Mouse (Mus musculus) stomach, embryonic 16.5 days (tissue): Measurements from ENCODE around the gene H1foo. TPM values are rescaled to one million over a fixed set of nuclear protein-coding genes. Genes with fewer than 3 reads are reported as not detected.

ENCODE experiments used
- ATAC-seq: fragments of 200-750 bp; cut with Nextera tagmentation; 2 replicates; pipeline ENCODE4 v1.8.0; 2017; ENCODE audit warnings: moderate number of reproducible peaks, moderate TSS enrichment; ENCODE audit not compliant: insufficient read depth, low FRiP score
- H3K27ac ChIP-seq: fragments of 300-500 bp; sonication (generic); 2 replicates; pipeline ENCODE4 v1.5.1; 2014; ENCODE audit warnings: low read length
- H3K27me3 ChIP-seq: fragments of 300-500 bp; sonication (generic); 2 replicates; pipeline ENCODE4 v1.6.1; 2014; ENCODE audit warnings: low read length, control low read depth, mixed read lengths; ENCODE audit not compliant: control insufficient read depth, insufficient read depth
- H3K36me3 ChIP-seq: fragments of 300-500 bp; sonication (generic); 2 replicates; pipeline ENCODE4 v1.6.1; 2014; ENCODE audit warnings: low read length; ENCODE audit not compliant: control insufficient read depth, insufficient read depth
- H3K4me1 ChIP-seq: fragments of 300-500 bp; sonication (generic); 2 replicates; pipeline ENCODE4 v1.6.1; 2014; ENCODE audit warnings: low read length, control low read depth, mixed read lengths; ENCODE audit not compliant: control insufficient read depth, insufficient read depth
- H3K4me2 ChIP-seq: fragments of 300-500 bp; sonication (generic); 2 replicates; pipeline ENCODE4 v1.6.1; 2014; ENCODE audit warnings: low read depth, low read length, mixed read lengths
- H3K4me3 ChIP-seq: fragments of 300-500 bp; sonication (generic); replicated peaks from 2 replicates; pipeline ENCODE4 v1.5.1; 2014; ENCODE audit warnings: mild to moderate bottlenecking, low read length
- H3K9ac ChIP-seq: fragments of 300-500 bp; sonication (generic); 2 replicates; pipeline ENCODE4 v1.6.1; 2014; ENCODE audit warnings: low read length
- H3K9me3 ChIP-seq: fragments of 300-500 bp; sonication (generic); replicated peaks from 2 replicates; pipeline ENCODE4 v1.6.1; 2016; ENCODE audit warnings: low read length, control low read depth; ENCODE audit not compliant: control insufficient read depth
- WGBS: fragments of 180-500 bp; shearing (Covaris S2); extraction: QIAGEN DNeasy Blood & Tissue Kit; methylation state at CpG from one replicate; pipeline ENCODE4 v1.1.7; 2014; 5-methylcytosine and 5-hydroxymethylcytosine counted together
- polyA plus RNA-seq: library from polyadenylated mRNA; unstranded; fragments of >200 nt; fragmentation: Nextera tagmentation; extraction: Ambion mirVana; gene quantifications from 2 replicates; pipeline ENCODE4 v1.2.1, GENCODE M21; 2015

Gene H1foo
- polyA plus RNA-seq, 1 experiment from 2014 or later: not detected

DNA sequence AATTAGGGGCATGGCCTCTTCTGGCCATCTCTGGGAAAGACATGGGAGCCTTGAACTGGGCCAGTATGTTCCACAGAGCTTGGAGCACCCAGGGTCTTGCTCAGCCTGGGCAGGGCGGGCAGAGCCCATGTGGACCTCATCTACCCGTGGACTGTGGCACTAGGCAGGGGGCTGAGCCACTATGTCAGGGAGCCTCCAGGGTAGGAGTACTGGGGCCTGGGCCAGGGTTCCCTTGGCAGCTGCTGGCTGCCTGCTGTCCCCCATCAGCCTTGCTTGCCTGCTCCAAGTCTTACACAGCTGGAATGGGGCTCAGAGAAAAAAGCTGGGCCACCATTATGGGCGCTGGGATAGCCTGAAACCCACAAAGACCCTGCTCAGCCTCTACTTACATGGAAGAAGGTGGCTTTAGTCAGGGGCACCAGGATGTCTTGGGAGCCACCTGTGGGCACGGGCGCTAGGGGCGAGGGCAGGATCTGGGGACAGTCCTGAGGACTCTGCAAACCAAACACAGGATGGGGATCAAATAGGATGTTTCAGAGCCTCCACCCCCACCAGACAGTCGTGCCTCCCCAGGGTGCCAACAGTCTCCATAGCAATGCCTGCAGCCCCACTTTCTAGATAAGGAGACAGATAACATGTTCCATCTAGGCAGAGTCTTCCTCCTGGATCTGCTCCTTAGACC lies 27.5 kb downstream of the H1foo start:
- peak overlapping the region; percentile 24; the same call in 1 of the 2 replicates for H3K9ac ChIP-seq
- H3K27me3 ChIP-seq: no peaks in the 10 kb centered on the region
- H3K4me3 ChIP-seq: no peak overlapping the region
- H3K4me1 ChIP-seq: peaks cover 16% of the 10 kb centered on the region
- ATAC-seq: no peak; the same call in 1 of the 2 replicates
- no peaks in the 10 kb centered on the region for H3K9me3 ChIP-seq
- H3K4me2 ChIP-seq: no peak overlapping the region
- H3K27ac ChIP-seq: 0 out of 2 replicates have a peak overlapping the region, but pooled peaks have one; percentile 26
- 72% methylated on average over 7 of the region's 7 CpGs for WGBS
- H3K36me3 ChIP-seq: no peaks in the 10 kb centered on the region

DNA sequence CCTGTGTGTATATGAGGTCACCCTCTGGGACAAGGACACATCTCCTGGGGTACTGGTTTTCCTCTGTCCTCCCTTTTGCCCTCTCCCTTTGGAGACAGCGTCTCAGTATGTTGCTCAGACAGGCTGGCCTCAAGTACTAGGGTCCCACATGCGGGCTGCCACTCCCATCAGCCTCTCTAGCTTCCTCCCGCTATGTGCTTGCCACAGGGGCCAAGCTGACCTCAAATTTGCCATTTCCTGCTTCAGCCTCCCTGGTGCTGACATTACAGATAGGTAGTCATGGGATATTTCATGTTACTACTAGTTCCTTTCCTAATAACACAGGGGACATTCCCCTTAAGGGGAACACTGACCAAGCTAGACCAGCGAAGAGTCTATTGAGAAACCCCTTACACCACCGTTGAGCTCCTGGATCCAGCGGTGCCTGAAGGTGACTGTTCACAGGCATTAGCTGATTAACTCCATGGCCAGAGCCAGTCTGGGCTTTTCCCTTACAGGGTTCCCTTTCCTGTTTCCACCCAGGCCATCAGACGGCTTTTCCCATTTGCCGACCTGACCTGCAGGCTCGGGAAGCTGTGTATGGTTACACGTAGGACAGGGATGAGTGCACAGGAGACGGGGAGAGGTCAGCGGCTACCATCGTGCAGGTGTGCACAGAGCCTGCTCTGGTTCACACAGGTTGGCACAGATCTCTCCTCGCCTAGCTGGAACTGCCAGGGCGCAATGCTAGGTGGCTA lies 28.6 kb downstream of the H1foo start:
- no peaks in the 10 kb centered on the region for H3K27me3 ChIP-seq
- no peak overlapping the region for H3K9ac ChIP-seq
- WGBS: 85% methylated on average over 15 of the region's 15 CpGs
- no peak overlapping the region for H3K27ac ChIP-seq
- ATAC-seq: no peak
- no peaks in the 10 kb centered on the region for H3K36me3 ChIP-seq
- H3K4me3 ChIP-seq: no peak overlapping the region
- no peak overlapping the region for H3K4me2 ChIP-seq
- no peaks in the 10 kb centered on the region for H3K9me3 ChIP-seq
- H3K4me1 ChIP-seq: peaks cover 16% of the 10 kb centered on the region

DNA sequence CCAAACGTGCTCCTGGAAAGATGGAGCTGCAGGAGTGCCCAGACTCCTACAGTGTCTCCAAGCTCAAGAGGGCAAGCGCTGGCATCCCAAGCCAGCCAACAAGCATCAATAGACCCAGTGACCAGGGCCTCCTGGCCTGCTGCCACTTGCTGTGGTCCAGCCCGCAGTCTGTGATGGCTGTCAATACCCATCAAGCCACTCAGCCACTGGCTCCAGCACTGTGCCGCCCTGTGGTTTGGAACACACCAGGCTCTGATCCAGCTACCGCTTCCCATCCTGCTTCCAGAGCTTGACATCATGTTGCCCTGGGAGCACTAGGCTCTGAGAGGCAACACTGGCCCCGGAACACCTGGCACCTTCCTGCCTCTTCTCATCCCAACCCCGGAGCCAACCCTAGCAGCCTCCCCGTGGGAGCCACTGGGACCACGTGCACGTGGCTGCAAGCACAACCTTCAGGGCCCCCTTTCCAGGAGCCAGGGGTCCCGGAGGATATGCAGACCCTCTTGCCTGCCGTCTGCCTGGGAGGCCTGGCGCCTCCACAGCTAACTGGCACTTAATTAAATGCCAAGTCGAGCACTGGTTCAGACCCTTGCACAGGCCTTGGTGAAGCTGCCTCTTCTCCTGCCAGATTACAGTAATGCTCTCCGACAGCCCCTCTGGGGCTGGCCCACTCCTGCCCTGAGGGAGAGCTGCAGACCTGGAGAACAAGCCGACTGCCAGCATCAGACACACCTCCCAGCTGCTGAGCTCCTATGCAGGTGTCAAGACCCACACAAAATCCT lies 29.3 kb downstream of the H1foo start:
- Histone ChIP-seq H3K9ac (no peak overlapping the region), H3K27ac (no peak overlapping the region), H3K4me3 (no peak overlapping the region), H3K27me3 (no peaks in the 10 kb centered on the region), H3K9me3 (no peaks in the 10 kb centered on the region), H3K36me3 (no peaks in the 10 kb centered on the region), H3K4me1 (peaks cover 16% of the 10 kb centered on the region), H3K4me2 (no peak overlapping the region)
- ATAC-seq: no peak
- WGBS: 79% methylated on average over 16 of the region's 16 CpGs

DNA sequence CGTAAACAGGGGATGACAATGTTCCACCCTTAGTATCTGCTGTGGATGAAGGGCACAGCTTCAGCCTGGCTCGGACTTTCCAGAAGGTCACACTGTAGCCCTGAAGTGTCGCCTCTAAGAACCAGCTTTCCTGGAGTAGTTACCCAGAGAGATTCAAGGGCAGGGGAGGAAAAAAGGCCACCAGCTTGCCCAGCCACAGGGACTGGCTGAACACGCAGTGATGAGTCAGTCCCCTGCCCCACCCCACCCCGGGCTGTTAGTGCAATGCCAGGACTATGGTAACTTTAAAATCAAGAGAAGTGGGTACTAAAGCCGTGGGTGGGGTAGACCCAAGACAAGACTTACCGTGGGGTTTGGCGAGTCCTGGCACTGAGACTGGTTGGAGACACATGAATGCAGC lies 30.9 kb downstream of the H1foo start:
- no peaks in the 10 kb centered on the region for H3K9me3 ChIP-seq
- H3K27ac ChIP-seq: no peak overlapping the region
- no peak for ATAC-seq
- no peak overlapping the region for H3K4me3 ChIP-seq
- H3K4me2 ChIP-seq: no peak overlapping the region
- H3K27me3 ChIP-seq: no peaks in the 10 kb centered on the region
- H3K4me1 ChIP-seq: peaks cover 16% of the 10 kb centered on the region
- no peak overlapping the region for H3K9ac ChIP-seq
- WGBS: 81% methylated on average over 8 of the region's 8 CpGs
- no peaks in the 10 kb centered on the region for H3K36me3 ChIP-seq

DNA sequence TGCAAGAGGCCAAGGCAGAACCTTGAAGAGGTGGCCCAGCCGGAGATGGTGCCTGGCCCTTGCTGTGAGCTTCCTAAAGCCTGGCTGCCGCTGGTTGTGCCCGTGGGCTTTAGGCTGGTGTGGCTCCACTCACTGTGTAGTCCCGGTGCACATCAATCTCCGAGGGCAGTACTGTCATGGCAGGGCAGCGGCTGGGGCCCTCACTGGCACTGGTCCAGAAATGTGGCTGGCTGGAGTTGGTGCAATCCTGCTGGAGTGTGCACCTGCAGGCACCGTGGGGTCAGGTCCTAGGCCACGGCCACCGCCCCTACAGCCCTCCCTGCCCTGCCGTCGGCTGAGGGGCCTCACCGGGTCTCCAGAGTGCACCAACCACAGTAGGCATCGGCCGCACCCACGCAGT lies 33.1 kb downstream of the H1foo start:
- WGBS: 75% methylated on average over 15 of the region's 15 CpGs
- ATAC-seq: no peak
- H3K4me2 ChIP-seq: no peak overlapping the region
- no peaks in the 10 kb centered on the region for H3K27me3 ChIP-seq
- peaks cover 8% of the 10 kb centered on the region; the same call in 1 of the 2 replicates for H3K4me1 ChIP-seq
- no peak overlapping the region for H3K4me3 ChIP-seq
- H3K9ac ChIP-seq: no peak overlapping the region
- H3K9me3 ChIP-seq: no peaks in the 10 kb centered on the region
- H3K36me3 ChIP-seq: no peaks in the 10 kb centered on the region
- no peak overlapping the region for H3K27ac ChIP-seq

DNA sequence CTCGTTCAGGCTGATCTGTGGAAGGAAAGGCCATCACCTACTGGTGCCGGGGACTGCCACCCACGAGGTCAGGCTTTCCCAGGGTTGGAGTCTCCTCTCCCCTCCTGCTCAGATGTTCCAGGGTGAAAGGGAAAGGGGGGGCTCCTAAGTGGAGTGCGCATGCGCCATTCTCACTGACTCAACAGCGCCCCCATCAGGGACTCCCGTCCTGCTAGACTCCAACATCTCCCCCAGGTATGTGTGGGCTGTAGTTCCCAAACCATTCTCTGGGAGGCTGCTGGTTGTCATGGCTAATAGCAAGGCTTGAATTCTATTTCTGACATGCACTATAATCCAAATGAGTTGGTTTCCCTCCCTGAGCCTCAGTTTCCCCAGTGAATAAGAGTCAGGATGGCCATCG lies 33.9 kb downstream of the H1foo start:
- H3K27ac ChIP-seq: no peak overlapping the region
- 69% methylated on average over 8 of the region's 8 CpGs for WGBS
- no peak overlapping the region for H3K4me3 ChIP-seq
- peaks cover 12% of the 10 kb centered on the region for H3K4me1 ChIP-seq
- ATAC-seq: no peak
- no peaks in the 10 kb centered on the region for H3K27me3 ChIP-seq
- no peak overlapping the region for H3K4me2 ChIP-seq
- no peaks in the 10 kb centered on the region for H3K36me3 ChIP-seq
- no peaks in the 10 kb centered on the region for H3K9me3 ChIP-seq
- no peak overlapping the region for H3K9ac ChIP-seq

DNA sequence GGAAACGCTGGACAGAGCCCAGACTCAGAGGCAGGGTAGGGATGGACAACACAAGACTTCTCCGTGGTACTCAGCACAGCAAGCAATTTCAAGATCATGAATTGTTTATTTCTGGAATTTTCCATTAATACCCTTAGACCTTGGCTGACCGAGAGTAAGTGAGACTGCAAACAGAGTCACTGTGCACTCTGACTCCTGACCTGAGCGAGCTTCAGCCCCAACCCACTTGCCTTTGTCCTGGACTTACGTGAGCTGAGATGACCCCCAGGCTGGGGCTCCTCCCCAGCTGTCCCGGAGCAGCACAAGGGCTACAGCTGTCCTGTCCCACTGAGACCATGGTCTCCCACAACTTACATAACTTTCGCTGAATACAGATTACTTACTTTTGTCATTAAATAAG lies 38.2 kb downstream of the H1foo start:
- H3K9ac ChIP-seq: peak overlapping the region; percentile 49; the same call in 1 of the 2 replicates
- no peaks in the 10 kb centered on the region for H3K36me3 ChIP-seq
- H3K27me3 ChIP-seq: no peaks in the 10 kb centered on the region
- peaks cover 48% of the 10 kb centered on the region for H3K4me1 ChIP-seq
- no peaks in the 10 kb centered on the region for H3K9me3 ChIP-seq
- H3K4me2 ChIP-seq: peak overlapping the region; percentile 25
- H3K4me3 ChIP-seq: 0 out of 2 replicates have a peak overlapping the region, but pooled peaks have one; percentile 7
- H3K27ac ChIP-seq: peak overlapping the region; percentile 80
- WGBS: 45% methylated on average over 7 of the region's 7 CpGs
- ATAC-seq: no peak

DNA sequence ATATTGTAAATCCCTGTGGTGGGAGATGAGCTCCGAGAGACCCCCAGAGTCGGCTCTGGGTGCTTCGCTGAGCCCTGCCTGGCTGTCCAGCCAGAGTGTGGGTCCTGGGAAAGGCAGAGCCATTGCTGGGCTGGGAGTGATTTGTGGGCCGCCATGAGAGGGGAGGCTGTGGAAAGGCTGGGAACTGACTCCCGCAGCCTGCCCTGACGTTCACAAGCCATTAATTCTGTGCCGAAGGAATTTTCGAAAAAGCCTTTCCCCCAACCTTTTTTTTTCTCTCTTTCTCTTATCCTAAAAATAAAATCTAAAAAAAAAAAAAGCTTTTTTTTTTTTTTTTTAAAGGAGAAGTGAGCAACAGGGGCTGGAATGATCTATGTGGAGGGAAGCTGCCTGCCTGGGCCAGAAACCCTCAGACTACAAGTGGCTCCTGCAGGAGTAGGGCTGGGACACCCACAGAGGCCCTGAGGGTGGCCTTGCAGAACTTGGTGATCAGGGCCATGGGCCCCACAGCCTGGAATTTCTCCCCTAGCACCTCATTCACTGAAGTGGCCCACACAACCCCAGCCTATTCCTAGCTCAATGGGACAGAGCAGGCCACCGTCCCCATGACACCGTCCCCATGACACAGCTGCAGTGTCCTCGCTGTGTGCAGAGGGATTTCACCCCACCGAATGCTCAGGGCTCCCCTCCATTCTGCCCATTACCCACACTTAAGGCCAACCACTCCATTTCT lies 38.7 kb downstream of the H1foo start:
- H3K27ac ChIP-seq: peak overlapping the region; percentile 80
- H3K4me3 ChIP-seq: 0 out of 2 replicates have a peak overlapping the region, but pooled peaks have one; percentile 7
- peak overlapping the region; percentile 49; the same call in 1 of the 2 replicates for H3K9ac ChIP-seq
- ATAC-seq: no peak
- no peaks in the 10 kb centered on the region for H3K9me3 ChIP-seq
- 49% methylated on average over 12 of the region's 12 CpGs for WGBS
- H3K4me1 ChIP-seq: peaks cover 48% of the 10 kb centered on the region
- H3K27me3 ChIP-seq: no peaks in the 10 kb centered on the region
- H3K4me2 ChIP-seq: peak overlapping the region; percentile 25
- no peaks in the 10 kb centered on the region for H3K36me3 ChIP-seq
